Mouse (Mus musculus): ENCODE results near the gene Rapgef1.

The Rapgef1 gene

DNA sequence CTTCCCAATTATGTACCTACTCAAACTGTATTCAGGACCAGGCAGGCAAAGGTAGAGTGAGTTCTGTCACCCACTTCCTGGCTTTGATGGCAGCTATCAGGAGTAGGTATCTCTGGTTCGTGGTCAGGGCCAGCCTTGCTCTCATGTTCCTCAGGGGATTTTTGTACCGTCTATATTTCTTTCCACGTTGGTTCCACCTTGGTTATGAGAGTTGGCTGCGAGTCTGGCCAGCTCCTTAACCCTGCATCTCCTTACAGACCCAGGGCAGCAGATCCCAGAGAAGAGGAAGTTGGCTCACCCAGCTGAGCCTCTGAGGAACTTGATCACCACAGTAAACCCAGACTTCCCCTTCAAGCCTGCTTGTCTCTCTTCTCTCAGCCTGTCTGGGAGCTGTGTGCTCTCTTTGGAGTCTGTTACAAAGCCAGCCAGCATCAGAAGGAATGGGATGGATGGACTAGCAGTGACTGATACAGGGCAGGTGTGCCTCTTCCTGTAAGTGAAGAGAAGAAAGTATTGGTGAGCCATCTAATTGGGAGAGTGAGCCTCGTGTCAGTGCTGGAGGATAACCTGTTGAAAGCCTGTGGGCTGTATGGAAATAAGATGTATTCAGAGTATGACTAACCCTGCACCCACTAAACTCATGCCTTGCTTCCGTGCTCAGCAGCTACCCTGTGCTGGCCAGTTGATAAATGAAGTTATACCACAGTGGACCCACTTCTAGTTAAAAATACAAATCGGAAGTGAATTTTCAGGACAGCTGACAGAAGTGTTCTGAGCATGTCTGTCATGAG, 53.4 kb downstream of the Rapgef1 start:
- no peak for DNase-seq (ENCODE audit: low spot score)

DNA sequence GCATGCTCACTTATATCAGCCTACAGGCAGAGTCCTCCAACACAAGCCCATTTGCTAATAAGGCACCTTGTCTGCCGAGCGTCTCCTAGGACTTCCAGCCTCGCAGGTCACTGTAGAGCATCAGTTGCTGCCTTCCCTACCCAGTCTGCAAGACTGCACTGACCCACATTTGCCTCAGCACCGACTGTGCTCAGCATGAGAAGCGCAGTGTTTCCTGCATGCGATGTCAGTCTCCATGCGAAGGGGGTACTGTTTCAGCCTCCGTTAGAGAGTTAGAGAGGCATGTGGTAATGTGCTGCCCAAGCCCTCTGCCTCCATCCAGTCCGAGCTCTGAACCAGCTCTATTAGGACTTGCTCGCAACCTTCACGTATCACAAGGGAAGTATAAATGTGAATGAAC, 54.6 kb downstream of the Rapgef1 start:
- no peak for DNase-seq (ENCODE audit: low spot score)

GRCm38 (mm10) chr2:29674545-29674944, 55.0 kb downstream of the Rapgef1 start:
- DNase-seq (ENCODE audit: low spot score) = no peak

DNA sequence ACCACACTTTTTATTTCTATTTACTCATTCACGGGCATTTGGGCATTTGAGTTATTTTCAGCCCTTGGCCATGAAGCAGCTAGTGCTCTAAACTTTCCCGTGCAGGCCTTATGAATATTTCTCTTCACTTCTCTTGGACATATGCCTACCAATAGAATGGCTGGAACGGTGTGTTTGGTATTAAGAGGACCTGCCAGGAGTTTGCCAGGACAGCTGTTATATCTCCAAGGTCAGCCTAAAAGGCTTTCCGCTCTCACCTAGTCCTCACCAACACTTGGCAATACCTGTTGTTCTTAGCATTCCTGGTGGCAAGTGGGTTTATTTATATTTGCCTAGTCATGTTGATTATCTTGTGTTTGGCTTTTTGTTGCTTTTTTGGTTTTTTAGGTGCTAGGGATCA, 56.3 kb downstream of the Rapgef1 start:
- DNase-seq (ENCODE audit: low spot score) = no peak

- DNase-seq (ENCODE audit: low spot score) = no peak
These were observed 57.0 kb downstream of the Rapgef1 start for GRCm38 (mm10) chr2:29676513-29676912.

- no peak for DNase-seq (ENCODE audit: low spot score)
These were observed 58.3 kb downstream of the Rapgef1 start for GRCm38 (mm10) chr2:29677842-29678241.

- DNase-seq (ENCODE audit: low spot score) = no peak
These were observed 59.0 kb downstream of the Rapgef1 start for GRCm38 (mm10) chr2:29678524-29678923.

DNA sequence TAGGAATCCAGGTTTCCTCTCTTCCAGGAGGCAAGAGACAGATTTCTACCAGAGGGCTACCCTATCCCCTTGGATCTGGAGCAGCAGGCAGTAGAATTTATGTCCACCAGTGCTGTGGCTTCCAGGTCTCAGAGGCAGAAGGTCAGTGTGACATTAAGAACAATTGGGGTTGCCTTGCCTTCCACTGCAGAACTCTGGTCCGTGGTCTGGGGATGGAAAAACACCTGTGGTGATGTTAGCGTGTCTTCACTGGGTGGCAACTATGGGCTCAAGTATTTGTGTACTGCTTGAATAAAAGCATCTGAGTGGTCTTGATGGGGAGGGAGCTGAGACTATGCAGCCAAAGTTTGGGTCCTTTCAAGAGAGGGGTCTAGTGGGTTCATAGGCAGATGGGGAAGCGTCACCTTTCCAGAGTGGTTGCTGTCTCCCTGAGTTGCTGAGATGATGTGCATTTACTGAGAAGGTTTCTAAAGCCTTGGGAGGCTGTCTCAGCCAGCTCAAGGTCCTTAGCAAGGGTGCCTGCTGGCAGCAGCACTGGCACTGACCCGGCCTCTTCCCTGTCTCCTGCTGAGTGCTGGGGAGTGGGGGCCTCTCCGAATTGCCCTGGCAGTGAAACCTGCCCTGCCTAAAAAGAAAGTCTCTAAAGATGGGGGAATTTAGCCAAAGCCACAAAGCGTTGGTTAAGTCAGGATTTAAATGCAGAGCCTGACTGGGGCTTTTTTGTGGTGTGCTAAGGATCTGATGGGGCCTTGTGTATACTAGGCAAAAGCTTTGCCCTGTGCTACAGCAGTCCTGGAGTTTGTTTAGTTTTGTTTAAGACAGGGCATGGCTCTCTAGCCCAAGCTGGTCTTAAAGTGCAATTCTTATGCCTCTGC, 60.4 kb downstream of the Rapgef1 start:
- no peak for DNase-seq (ENCODE audit: low spot score)

DNA sequence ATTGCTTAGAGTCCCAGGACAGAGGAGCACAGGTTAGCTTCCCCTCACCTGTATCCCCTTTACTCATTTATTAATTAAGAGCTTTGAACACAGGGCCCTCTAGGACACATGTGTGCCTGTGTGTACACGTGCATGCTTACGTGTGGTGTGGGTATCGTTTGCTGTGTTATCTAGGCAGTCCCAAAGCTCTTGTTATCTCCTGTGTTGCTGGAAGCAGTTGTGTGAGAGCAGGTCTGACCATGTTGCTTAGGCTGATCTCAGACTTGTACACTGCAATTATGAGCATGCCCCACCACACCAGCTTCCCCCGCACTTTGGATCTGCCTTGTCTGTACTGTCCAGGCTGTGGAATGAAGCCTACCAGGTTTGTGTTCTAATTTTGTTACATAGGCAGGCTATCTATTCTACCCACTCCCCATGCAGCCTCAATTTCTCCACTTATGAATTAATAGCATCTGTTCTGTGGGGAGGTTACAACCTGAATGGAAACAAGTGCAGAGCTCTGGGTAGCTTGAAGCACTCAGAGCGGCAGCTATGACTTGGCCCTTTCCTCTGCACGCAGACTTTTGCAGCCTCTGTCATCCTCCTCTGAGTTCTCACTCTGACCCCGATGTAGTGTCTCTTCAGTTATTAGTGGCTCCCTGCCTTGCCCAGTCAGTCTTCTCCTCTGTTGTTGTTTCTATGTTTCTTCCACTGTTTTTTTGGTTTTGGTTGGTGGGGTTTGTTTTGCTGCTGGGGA, 63.9 kb downstream of the Rapgef1 start:
- no peak for DNase-seq (ENCODE audit: low spot score)

GRCm38 (mm10) chr2:29684498-29684897, 65.0 kb downstream of the Rapgef1 start:
- DNase-seq (ENCODE audit: low spot score) = no peak

- no peak for DNase-seq (ENCODE audit: low spot score)
These were observed 69.5 kb downstream of the Rapgef1 start for GRCm38 (mm10) chr2:29689014-29689413.

- no peak for DNase-seq (ENCODE audit: low spot score)
These were observed 70.0 kb downstream of the Rapgef1 start for GRCm38 (mm10) chr2:29689495-29689894.

GRCm38 (mm10) chr2:29691068-29691467, 71.5 kb downstream of the Rapgef1 start:
- DNase-seq (ENCODE audit: low spot score) = no peak

DNA sequence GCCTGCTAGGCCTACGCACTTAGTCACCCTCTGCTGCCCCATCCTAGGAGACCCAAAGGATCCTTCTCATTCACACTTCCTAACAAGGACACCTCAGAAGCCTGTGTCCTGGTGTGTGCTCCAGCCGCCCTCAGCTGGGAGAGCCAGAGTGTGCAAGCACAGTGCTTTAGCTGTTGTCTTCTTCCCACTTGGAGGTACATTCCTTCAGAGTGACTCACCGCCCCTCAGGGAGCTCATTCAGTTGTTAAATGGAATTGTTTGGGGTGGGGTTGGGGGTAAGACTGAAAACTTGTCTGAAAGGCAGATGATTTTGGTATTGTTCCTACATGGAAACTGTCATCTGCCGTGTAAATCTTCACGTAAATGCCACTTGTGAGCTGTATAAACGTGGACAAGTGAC, 72.0 kb downstream of the Rapgef1 start:
- no peak for DNase-seq (ENCODE audit: low spot score)

GRCm38 (mm10) chr2:29692192-29692591, 72.7 kb downstream of the Rapgef1 start:
- DNase-seq (ENCODE audit: low spot score) = no peak

DNA sequence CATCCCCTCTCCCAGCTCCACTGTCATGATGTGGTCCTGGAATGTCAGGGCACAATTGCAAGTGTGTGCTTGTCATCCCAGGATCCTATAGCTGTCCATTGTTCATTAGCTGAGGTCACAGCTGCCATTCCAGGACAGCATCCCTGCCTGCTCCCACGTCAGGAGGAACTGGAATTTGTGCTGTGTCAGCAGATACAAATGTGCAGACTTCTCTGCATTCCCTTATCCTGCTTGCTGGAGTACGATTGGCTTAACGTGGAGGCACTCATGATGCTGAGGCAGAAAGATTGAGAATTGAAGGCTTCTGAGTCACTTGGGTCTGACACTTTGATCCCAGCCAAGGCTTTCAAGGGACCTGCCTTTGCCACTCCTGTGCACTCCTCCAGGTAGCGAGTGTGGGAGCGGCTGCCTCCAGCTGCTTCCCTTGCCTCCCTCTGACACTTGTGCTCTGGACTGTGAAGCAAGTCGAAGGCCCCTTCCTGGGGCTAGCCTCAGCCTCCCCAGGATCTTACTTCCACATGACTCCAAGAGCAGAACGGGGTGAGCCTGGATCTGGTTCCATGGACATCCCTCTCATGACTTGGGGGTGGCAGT, 76.8 kb downstream of the Rapgef1 start:
- no peak for DNase-seq (ENCODE audit: low spot score)

- no peak for DNase-seq (ENCODE audit: low spot score)
These were observed 79.1 kb downstream of the Rapgef1 start for GRCm38 (mm10) chr2:29698421-29699290.

DNA sequence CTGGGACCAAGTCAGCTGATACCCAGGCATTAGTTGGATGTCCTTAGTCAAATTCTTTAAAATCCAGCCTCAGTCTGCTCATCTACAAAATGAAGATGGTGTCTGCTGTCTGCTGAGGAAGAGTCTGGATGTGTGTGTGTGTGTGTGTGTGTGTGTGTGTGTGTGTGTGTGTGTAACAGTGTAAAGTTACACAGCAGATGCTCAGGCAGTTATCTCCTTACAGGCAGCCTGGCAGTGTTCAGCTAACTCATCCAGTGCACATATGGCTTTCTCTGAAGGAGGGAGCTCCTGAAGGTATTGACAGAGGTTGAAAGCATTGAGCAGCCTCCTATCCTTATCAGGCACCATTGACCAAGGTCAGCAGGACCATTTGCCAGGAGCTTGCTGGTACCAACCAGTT, 81.4 kb downstream of the Rapgef1 start:
- DNase-seq (ENCODE audit: low spot score) = no peak

GRCm38 (mm10) chr2:29701393-29701792, 81.9 kb downstream of the Rapgef1 start:
- DNase-seq (ENCODE audit: low spot score) = no peak

GRCm38 (mm10) chr2:29702189-29702588, 82.7 kb downstream of the Rapgef1 start:
- DNase-seq (ENCODE audit: low spot score) = no peak

Measured in ovary, postnatal 14 days (tissue).